Mouse (Mus musculus) embryonic stem cell, embryonic (primary cell): ENCODE measurements around the gene Nav3.

Experiments used
- CTCF ChIA-PET, 4 experiments: fragments of 300-600 bp in 2 of 4; fragments of 350-600 bp in 2 of 4; sonication (Branson Sonifier 250); formaldehyde crosslinking; loops; one replicate each; lab custom pipeline; 2022; ENCODE audit warnings: inconsistent platforms in 2 of 4; lab: Charles Lee
- POLR2A ChIA-PET, 4 experiments: fragments of 300-600 bp in 2 of 4; fragments of 350-600 bp in 2 of 4; sonication (Branson Sonifier 250); formaldehyde crosslinking; loops; one replicate each; lab custom pipeline; 2022; ENCODE audit warnings: antibody characterized with exemption in 4 of 4, inconsistent platforms in 1 of 4; lab: Charles Lee

The Nav3 gene

DNA sequence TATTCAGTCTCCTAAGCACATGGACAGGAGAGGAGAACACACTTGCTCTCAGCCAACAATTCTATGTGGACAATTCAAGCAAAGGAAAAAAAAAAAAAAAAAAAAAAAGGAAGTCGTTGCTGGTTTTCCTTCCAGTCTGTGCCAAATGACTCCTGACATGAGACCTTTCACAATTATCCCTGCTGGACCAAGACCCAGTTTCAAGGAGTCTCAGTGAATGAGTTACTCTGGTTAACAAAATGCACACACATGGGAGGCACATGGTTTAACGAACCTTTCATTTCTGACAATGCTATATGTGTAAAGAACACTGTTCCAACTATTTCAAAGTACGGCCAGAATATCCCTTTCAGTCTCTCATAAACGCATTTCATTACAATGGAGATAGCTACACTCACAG, 552.8 kb downstream of the Nav3 start:
- POLR2A ChIA-PET, result interaction anchor here in 1 of 4 experiments (0.7 kb wide), 1 partner anchor 887 kb away, joined by 3 read pairs; no protein-coding TSS in a partner anchor
- CTCF ChIA-PET, result no interaction called here

DNA sequence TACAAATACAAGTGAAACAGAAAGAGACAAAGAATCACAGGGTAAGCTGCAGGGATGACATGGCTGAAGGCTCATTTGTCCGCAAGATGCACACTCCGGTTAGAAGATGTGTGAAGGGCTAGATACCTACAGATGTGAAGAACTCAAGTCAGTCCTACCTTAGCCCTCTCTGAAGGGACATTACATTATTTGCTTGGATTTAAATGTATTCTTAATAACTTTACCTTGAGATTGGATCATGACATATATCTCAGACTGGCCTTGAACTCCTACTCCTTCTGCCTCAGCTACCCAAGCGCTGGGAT, 566.9 kb downstream of the Nav3 start:
- CTCF ChIA-PET, result no interaction called here
- POLR2A ChIA-PET, result no interaction called here

DNA sequence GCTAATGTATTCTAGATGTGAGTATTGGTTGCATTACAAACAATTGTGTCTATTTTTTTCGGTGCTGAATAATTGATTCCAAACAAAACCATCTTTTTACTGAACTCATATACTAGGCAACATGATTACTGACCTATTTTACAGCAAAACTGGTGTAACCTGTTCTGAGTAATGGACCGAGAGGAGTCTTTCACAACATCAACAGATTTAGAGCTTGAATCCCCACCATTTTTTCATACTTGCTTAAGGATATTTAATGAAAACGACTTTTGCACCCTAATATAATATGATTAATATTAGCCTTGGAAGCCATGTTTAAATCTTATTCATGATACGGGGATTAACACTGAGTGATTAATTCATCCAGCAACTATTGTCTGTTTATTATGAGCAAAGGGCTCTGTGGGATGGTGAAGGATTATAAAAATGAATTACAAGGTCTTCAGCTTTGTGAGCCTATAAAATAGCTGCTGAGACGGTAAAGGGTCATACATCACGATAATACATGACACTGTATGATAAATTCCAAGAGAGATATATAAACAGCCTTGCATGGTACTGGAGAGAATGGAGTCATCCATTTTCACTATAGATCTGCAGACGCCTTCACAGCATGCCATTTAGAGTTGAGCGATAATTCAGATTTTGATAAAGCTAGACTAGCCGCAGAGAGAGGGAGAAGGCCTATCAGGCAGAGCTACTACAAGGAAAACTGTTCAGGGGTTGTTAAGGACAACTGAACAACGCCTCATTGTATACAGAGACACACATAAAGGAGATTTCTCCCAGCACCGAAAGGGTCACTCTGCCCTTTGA, 567.4 kb downstream of the Nav3 start:
- CTCF ChIA-PET, result no interaction called here
- POLR2A ChIA-PET, result interaction anchor here in 1 of 4 experiments (0.7 kb wide), 1 partner anchor 11 kb away, joined by 3 read pairs; no protein-coding TSS in a partner anchor

DNA sequence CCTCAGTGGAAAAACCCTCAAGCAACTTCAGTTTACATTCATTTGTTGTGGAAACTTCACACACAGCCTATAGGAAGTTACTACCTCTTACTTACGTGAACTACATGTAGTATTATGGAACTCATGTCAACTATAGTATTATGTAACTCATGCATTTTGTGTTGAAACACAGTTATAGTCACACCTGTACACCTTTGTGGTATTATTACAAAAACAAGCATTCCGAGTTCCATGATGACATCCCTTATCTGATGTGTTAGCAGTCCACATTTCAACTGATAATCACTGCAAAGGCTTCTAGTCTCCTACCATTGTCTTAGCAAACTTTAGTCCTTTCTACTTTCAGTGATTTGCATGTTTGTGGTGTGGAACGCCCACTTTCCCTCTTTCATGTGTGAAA, 568.8 kb downstream of the Nav3 start:
- ChIA-PET CTCF (no interaction called here), POLR2A (interaction anchor here in 1 of 4 experiments (0.5 kb wide), 1 partner anchor 73 kb away, joined by 3 read pairs; no protein-coding TSS in a partner anchor)

DNA sequence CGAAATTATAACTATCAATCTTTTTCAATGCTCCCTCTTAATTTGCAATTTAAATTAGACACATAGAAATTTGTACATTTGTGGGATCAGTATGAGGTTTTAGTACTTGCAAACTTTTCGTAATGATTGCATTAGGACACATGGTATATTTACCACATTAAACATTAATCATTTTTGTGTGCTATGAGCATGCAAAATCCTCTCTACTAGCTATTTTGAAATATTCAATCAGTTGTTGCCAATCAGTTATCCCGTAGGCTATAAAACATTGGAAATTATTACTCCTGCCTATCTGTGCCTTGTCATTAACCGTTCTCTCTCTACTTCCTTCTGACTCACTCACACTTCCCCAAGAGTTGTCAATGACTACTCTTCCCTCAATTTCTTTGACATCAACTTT, 579.9 kb downstream of the Nav3 start:
- CTCF ChIA-PET, result interaction anchor here in 1 of 4 experiments (1.0 kb wide), 1 partner anchor 11 kb away, joined by 3 read pairs; no protein-coding TSS in a partner anchor
- POLR2A ChIA-PET, result no interaction called here

DNA sequence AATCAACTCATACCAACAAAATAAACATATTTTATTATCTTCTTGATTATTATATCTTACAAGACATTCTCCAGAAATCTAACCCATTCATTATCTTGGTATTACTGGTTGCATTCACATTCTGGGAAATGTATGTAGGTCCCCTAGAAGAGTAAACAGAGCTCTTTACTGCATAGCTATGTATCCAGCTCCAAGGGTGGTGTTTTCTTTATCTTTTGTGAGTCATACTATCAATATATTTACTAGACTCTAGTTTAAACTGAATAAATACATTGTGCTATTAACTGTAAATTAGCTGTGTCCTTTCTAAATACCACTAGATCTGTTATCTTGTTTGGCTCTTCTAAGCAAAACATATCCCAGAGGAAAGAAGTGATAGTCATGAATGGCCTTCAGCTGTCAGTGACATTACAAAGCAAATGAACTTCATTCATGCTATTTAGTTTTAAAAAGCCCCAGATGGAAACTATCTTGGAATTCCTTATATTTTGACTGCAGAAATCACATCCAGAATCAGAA, 580.6 kb downstream of the Nav3 start:
- CTCF ChIA-PET, result interaction anchor here in 1 of 4 experiments (1.0 kb wide), 1 partner anchor 11 kb away, joined by 3 read pairs; no protein-coding TSS in a partner anchor

DNA sequence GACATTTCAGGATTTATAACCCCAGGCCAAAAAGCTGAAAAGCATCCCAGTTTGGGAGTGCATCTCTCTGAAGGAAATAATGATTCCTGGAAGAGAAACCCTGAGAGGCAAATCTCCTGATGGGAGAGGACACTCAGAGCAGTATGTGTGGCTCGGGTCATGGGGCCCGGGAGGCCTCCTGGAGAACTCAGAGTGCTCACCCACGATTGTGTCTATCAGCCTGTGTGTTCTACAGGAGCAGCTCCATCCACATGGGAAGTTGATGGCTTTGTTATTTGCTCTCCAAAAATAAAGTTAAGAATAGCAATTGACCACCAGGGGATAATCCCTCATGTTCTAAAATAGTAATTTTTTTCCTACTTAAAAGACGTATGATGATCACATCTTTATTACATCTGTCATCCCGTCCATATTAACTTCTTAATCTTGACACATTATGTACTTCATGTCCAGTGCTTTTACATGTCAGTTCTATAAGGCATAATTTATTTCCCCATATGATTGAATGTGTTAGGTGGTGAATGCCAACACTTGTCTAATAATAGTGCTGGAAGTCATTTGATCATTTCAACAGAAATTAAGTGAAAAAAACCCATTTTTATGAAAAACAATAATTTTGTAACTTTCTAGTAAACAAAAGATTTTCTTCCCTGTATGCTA, 581.2 kb downstream of the Nav3 start:
- ChIA-PET CTCF (no interaction called here), POLR2A (no interaction called here)

More for the DNA sequence above, 580.6 kb downstream of the Nav3 start:
- POLR2A ChIA-PET, result no interaction called here

DNA sequence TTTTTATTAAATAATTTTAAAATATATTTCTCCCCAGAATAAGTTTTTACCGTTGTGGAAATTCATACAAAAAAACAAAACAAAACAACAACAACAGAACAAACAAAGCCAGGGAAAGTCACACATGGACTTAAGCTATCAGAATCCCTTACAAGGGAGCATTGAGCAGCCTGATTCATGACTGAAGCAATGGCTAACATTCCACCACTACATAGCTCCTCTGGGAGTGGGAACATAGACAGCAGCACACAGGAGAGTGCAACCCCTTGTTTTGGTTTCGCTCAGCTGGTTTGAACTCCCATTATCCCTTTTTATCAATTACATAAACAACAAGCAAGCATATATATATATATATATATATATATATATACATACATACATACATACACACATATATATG, 589.9 kb downstream of the Nav3 start:
- ChIA-PET CTCF (interaction anchor here in 1 of 4 experiments (0.8 kb wide), 1 partner anchor 420 kb away, joined by 5 read pairs; no protein-coding TSS in a partner anchor), POLR2A (interaction anchor here in 1 of 4 experiments (0.7 kb wide), 1 partner anchor 1923 kb away, joined by 7 read pairs; no protein-coding TSS in a partner anchor)

DNA sequence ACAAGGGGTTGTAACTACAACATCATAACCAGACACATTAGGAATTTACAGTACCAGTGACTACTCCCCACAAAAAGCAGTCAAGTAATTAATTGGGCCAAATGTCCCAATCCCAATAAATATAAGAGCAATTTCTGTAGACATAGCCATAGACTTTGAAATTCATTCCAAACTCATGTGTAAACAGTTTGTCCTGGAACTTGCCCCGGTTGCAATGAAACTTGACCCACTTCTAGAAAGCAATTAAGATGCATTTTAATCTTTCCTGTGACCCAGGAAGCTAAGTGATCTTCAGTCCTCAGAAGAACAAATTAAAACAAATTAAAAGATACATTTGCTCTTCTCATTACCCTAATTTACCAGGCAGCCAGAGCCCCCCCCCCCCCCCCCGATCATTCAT, 590.6 kb downstream of the Nav3 start:
- ChIA-PET POLR2A (no interaction called here), CTCF (interaction anchor here in 3 of 4 experiments (0.6 to 1.8 kb wide), 6 partner anchors 10 to 421 kb away, joined by 3 to 15 read pairs (median 6); no protein-coding TSS in a partner anchor)

DNA sequence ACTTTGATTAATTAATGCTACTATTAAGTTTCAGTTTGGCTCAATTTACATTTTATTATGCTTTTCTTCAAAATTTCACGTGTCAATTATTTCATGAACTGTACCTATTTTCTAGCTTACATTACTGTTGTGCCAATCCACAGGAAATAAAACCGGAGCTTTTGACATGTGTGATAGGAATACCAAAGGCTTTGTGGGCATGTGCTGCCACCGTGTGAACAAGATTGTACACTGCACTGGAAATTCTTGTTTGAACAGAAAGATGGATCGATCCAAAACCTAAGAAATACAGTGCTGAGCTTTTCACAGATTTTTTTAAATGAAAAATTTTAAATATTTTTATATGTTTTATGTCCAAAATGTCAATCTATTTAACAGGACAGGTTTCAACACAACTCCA, 591.3 kb downstream of the Nav3 start:
- POLR2A ChIA-PET, result no interaction called here

DNA sequence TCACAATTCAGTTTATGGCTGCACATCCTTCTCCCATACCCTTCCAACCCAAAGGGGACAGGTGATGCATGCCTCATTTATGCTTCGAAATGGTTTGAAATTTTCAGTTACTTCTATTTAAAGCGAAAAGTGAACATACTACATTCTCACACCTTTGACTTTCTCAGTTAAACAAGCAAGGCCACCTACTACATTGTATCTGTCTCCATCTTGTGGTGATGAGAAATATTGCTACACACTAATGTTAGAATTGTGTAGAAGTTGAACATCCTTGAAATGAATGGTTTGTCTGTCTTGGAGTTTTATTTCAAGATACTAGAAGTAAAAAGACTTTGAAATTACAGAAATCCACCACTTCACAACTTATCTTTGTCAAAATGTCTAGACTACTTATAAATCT, 594.7 kb downstream of the Nav3 start:
- ChIA-PET CTCF (interaction anchor here in 2 of 4 experiments (0.6 to 1.2 kb wide), 3 partner anchors 96 to 1993 kb away, joined by 3 to 4 read pairs (median 4); no protein-coding TSS in a partner anchor), POLR2A (no interaction called here)

More for the DNA sequence above, 591.3 kb downstream of the Nav3 start:
- CTCF ChIA-PET, result interaction anchor here (0.5 to 1.8 kb wide), 10 partner anchors 11 to 180 kb away, joined by 3 to 14 read pairs (median 4); no protein-coding TSS in a partner anchor

DNA sequence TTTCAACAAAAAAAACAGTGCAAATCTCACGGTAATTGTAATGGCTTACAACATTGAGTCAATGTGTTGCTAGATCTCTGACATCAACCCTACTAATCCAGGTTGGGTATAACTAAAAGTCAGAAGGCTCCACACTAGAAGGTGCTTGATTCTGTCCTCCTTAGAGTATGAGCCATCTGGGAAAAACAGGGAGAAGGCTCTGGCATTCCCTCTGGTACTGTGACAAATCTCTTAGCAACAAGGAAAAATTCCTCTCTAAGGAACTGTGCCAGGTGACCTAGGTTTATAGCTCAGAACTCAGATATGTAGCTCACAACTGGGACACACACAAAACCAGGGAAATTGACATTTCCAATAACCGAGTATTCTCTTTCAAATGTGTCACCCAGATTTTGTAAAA, 597.4 kb downstream of the Nav3 start:
- POLR2A ChIA-PET, result no interaction called here
- CTCF ChIA-PET, result no interaction called here

DNA sequence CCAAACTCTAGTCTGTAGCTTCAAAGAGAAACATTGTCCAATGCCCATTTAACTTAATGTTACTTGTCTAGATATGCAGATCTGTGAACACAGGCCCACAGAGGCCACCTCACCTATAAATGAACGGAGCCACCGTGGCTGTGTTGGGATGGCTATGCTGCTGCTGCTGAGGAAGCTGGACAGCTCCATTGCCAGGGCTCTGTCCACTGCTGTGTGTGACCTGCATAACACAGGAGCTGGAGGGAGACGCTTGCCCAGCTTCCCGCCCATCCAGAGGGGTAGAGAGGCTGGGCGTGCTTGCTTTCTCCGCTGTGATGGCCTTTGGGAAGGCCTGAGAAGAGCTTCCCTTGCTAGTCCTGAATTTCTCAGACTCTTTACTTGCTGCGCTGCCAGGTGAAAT, 603.6 kb downstream of the Nav3 start:
- ChIA-PET POLR2A (no interaction called here), CTCF (no interaction called here)

DNA sequence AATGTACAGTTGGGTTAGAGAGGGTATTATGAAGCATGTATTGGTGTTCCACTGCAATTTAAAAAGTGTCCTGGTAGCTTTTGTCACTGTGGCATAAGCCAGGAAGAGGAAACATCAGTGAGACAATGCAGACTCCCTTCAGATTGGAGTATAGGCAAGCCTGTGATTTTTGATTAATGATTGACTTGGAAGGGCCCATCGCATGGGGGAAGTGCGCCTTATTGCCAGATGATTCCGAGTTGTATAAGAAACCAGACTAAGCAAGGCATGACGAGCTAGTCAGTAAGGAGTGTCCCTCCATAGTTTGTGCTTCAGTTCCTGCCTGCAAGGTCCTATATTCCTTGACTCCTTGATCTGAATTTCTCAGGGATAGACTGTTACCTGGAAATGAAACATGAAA, 608.4 kb downstream of the Nav3 start:
- POLR2A ChIA-PET, result no interaction called here
- CTCF ChIA-PET, result no interaction called here

DNA sequence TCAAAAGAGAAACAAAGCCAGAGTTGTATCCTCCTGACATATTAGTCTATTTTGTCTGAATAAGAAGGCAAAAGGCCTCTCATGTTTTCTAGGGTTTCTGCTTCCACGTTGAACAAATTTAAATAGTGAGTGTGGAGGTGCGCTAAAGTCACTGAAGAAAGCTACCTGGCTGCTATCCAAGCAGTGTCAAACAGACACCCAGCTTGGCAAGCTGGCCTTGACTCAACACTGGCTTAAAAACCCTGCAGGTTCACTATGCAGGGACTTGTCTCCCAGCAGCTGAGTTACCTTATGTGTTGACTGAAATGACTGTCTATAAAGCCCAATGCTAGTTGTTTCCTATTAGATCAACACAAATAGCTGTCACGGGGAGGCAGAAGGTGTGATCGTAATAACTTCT, 612.3 kb downstream of the Nav3 start:
- CTCF ChIA-PET, result no interaction called here
- POLR2A ChIA-PET, result no interaction called here

DNA sequence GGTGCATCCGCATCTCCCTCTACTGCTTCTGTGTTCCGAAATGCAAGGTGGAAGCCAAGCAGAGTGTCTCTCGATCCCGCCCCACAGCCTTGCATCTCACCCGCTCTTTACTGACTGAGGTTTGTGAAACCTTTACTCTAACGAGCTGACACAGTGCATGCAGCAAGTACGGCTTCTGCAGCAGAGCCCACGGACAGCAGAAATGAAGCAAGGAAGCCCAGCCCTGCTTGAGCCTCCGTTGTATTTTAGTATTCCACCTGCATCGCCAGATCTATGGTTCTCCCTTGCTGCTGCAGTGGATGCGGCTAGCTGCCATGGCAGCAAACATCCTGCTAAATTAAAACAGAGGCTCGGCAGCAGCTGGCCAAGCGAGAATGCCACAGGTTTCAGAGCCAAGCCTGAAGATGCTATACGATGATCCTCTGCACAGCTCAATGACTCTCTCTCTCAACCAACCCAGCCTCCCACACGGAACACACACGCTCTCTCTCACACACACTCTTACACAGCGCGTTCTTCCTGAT, 623.2 kb downstream of the Nav3 start:
- ChIA-PET POLR2A (no interaction called here), CTCF (no interaction called here)

DNA sequence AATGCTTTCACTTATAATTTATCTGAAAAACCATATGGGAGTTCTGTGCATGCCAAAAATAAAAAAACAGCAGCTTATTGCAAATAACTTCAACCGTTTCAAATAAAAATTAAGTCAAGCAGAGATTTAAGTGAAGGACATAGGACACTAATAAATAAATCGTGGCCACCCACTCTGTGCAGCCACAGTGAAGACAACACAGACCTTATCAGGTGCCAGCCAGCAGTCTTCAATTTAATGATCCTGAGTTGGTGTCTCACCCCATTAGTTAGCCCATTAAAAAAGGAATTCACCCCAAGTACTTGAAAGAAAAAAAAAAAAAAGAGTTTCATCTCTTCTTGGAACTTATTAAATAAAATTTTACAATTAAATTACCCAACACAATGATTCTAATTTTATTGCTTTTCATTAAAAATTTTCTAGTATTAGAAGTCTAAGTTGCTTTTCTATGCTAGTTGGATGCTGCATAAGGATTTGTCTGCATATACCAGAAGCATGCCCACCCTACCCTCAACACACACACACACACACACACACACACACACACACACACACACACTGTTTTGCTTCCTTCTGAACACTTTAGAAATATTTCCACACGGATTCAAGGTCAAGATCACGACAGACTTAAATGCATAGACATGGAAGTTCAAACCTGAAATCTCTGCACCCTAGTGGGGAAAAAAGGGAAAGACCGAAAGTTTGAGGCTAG, 649.1 kb downstream of the Nav3 start:
- POLR2A ChIA-PET, result no interaction called here
- CTCF ChIA-PET, result no interaction called here

DNA sequence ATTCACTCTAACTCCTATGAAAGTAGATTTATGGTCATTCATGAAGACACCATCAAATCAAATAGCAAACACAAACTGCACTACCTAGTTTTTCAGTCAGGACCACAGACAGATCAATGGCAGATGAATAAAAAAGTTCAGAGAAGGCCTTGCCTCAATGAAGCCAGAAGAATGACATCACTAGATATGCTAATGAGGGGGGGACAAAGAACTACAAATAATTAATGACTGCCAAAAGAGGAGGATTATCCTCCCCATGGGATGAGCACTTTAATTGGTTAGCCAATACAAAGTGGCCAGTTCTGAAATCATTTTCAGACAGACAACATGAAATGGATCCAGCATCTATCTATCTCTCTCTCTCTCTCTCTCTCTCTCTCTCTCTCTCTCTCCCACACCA, 652.6 kb downstream of the Nav3 start:
- CTCF ChIA-PET, result no interaction called here
- POLR2A ChIA-PET, result no interaction called here

DNA sequence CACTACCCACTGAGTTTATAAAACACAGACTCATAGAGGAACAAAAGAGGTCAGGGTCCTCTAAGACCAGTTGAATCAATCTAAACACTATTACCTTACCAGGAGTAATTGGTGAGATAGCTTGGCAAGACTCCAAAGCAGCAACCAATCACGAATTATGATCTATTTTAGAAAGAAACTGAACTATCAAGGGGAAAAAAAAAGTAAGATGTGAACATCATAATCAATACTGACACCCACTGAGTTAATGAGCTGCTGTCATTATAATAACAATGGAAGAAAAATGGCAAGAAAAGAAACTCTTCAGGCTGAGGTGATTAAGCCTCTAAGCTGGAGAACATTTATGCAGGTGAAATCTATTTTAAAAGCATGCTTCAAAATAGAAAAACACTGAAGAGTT, 653.8 kb downstream of the Nav3 start:
- POLR2A ChIA-PET, result interaction anchor here in 1 of 4 experiments (0.6 kb wide), 1 partner anchor 219 kb away, joined by 3 read pairs; no protein-coding TSS in a partner anchor
- CTCF ChIA-PET, result no interaction called here
